ENCODE assay signal across 17 mouse cellular contexts in genomic region chr1:43397096-43397495, GRCm38 (mm10). TPM values are rescaled to one million over a fixed set of nuclear protein-coding genes. Genes with fewer than 3 reads are reported as not detected.
DNase-seq lines count a peak whose midpoint lies in the region; ATAC-seq lines count a peak whose summit lies in the region.
"Had no signal": no experiment of that assay in that cellular context is flagged by ENCODE, and none has a peak within 500 bp of the region (broad histone marks: within the 10 kb centered on the region; RNA-seq: fewer than 3 reads in every experiment).

No protein-coding gene starts in this region.

- peak; percentile 66; the same call in 1 of the 2 replicates for ATAC-seq in cerebellum, adult (ENCODE audit: insufficient number of reproducible peaks, low FRiP score, low TSS enrichment)
- ATAC-seq: CD4-positive, CD25-positive, alpha-beta regulatory T cell, adult 4 months; forebrain, embryonic 16.5 days; intestine, embryonic 16.5 days had no signal

- DNase-seq in cerebellum, postnatal 4 days (ENCODE audit: low spot score in 2 of 2) = no peak
- peak; percentile 55 for DNase-seq in cerebellum, adult 11-12 months
- peak; percentile 69 for DNase-seq in cerebellum, adult 9-10 months
- peak; percentile 52 to 75 for DNase-seq in cerebellum, postnatal 25 days
- no peak for DNase-seq in ovary, postnatal 36 days (ENCODE audit: low spot score)
- DNase-seq in thymus, postnatal 14 days = no peak
- no peak for DNase-seq in gastrocnemius, postnatal 10 days
- DNase-seq: adrenal gland, adult 8-10 months; adrenal gland, postnatal 36 days; B cell, adult 2 months; gastrocnemius, postnatal 14 days; heart, adult 18-20 months; kidney, adult 2 months had no signal

RNA-seq across cellular contexts. Expression of gene Nck2, which starts 47.3 kb away (rescaled TPM):
- total RNA-seq in gastrocnemius, postnatal 10 days (2021) = 10 to 100 TPM; 30.2 to 38.0 TPM

Comparison
In these comparisons a context has a peak if more than half of its experiments do, and no peak if none do; other contexts are left out.
1. DNase-seq: peak in cerebellum, adult 11-12 months (single experiment), cerebellum, adult 9-10 months (single experiment) and cerebellum, postnatal 25 days (2 of 2); none in cerebellum, postnatal 4 days (0 of 2), ovary, postnatal 36 days (single experiment), thymus, postnatal 14 days (single experiment) and gastrocnemius, postnatal 10 days (single experiment).